Mouse (Mus musculus): ENCODE measurements around the gene Sorbs1.

- TF ChIP-seq POLR2AphosphoS2 (IDR thresholded peaks at IDR 0.05; ENCODE audit: insufficient read length, low read depth) (no peak), POLR2A (IDR thresholded peaks at IDR 0.05; ENCODE audit: insufficient read length, low read depth) (no peak), E2F4 (IDR thresholded peaks at IDR 0.05; ENCODE audit: insufficient read depth) (no peak), SRF (IDR thresholded peaks at IDR 0.05; ENCODE audit: control insufficient read depth, insufficient read length, low read depth) (no peak), MYOG (IDR thresholded peaks at IDR 0.05; ENCODE audit: control insufficient read depth in 1 of 3, insufficient read depth in 1 of 3, insufficient read length in 2 of 3, low read depth in 2 of 3) (no peak)
Measured at GRCm38 (mm10) chr19:40380656-40381055, 132.9 kb downstream of the Sorbs1 start.

Data from myocyte (in vitro differentiated cells).